Mouse (Mus musculus): ENCODE measurements around the gene Atxn1.

DNA sequence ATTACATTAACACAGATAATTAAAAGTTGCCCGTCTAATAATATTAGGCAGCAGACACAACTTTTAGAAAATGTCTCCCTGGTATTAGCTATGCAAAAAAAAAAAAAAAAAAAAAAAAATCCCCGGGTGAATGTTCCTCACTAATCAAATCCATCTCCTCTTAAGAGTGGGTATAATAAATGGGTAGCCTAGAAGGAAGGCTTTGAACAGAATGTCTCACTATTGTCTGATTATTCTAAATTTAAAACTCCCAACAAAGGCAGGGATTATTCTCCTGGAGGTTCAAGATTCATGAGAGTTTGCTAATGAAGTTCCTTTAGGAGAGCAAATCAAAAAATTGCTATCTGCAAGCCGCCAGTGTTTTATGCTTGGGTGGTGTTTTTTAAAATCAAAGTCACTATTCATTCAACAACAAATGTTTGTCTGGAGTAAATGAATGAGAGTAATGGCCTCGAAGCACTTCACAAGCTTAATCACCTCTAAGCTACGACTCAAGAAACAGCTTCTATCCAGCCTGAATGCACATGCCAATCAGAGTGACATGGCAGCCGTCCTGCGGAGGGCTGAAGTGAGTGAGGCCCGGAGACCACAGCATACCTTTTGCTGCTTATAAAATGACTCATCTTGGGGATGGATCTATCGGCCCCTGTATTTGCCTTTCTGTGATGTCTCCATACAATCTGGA is 158.8 kb downstream of the Atxn1 start:
- no peak for TF ChIP-seq CTCF (IDR thresholded peaks at IDR 0.05; ENCODE audit: extremely low read depth, insufficient read depth, low read length)
- no peak for TF ChIP-seq POLR2A (IDR thresholded peaks at IDR 0.05; ENCODE audit: extremely low read depth, insufficient read depth, low read length)

All from cortical plate, adult 2 months (tissue).